Mouse (Mus musculus): Measurements from ENCODE around the gene Syne2.
A peak's percentile ranks its signal among the peaks of the same experiment; 100 is the strongest.

Syne2 gene

DNA sequence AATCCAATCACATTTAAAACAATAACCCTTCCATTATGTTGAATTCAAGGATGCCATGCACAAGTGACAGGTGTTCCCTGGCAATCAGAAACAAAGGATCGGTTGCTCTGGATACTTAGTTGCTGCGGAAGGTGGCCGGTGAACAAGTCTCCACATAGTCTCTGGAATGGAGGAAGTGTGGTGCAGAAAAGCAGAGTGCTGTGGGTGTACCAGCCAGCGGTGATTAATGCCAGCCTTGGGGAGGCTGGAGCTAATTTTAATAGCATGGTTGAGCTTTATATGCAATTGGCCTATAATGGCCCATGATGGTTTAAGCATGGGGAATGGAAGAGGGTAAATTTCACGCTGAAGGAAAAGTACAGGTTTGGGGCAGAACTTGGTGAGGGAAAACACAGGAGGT is 11.7 kb downstream of the Syne2 start:
- no peak for DNase-seq (ENCODE audit: low spot score)

DNA sequence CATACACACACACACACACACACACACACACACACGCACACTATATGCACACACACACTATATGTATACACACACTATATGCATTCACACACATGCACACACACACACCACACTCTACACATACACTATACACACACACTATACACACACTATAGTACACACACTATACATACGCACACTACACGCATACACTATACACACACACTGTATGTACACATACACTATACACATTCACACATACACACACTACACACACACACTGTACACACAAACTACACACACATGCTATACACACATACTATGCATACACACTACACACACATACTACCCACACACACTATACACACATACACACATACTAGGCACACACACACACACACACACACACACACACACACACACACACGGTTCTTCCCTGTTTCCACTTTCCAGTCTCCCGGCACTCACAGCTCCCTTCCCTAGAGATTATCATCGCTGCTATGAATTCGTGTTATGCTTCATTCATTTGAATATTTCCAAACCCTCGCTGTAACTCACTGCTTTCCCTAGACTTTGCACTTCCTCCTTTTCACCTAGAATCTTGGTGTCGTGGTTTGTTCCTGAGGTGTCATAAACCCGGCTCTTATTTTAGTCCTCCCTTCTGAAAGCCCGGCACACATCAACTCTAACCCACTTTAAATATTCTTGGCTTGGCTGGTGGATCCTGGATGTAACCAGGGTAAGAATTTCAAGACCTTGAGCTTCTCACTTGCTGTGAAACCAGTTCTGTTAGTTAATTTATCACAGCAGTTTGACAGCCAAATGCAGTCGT is 15.4 kb downstream of the Syne2 start:
- DNase-seq (ENCODE audit: low spot score), result no peak

DNA sequence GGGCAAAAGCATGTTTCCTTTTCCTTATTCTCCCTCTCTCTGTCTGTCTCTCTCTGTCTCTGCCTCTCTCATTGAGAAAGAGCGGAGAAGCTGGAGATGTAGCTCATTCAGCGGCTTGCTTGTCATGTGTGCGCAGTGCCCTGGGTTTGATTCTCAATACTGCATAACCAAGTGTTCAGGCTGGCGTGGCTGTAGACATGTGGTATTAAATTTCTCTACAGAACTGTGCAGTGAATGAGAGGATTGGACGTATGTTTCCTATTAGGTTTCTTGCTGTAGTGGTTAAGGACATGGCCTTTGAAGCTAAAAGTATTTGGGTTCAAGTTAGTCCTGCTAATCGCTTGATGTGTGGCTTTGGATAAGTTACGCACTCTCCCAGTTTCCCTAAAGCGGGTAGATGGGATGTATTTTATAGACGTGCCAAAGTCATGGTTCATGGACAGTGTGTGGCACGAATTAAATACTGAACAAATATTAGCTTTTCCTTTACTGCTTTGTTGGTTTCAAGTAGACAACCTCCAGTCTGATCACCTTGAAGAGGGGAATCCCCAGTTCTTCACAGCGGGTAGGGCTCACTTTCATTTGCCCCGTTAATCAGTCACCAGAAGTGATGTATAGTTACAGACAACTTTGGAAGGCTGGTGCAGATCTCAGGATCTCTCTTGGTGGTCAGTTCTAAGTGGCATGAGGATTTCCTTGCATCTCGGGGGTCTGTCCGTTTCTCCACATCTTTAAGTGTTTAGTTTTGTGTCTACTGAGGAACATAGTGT is 16.2 kb downstream of the Syne2 start:
- DNase-seq (ENCODE audit: low spot score), result no peak

DNA sequence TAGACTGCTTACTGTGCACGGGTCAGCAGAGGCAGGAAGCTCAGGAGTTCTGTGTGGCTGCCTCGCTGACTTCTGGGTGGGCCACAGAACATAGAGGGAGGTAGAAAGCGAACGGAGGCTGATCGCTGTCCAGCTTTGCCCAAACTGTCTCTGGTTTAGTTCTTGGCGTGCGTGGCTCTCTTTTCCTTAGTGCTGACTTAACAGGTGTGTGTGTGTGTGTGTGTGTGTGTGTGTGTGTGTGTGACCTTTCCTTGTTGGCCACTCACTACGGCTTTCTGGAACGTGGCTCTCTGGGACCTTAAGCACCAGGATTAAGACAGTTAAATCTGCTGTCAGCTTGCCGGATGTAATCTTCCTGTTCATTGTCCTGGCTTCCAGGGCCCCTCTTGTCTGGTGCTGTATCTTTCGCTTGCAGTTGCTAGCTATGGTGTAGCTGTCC is 18.6 kb downstream of the Syne2 start:
- no peak for DNase-seq (ENCODE audit: low spot score)

DNA sequence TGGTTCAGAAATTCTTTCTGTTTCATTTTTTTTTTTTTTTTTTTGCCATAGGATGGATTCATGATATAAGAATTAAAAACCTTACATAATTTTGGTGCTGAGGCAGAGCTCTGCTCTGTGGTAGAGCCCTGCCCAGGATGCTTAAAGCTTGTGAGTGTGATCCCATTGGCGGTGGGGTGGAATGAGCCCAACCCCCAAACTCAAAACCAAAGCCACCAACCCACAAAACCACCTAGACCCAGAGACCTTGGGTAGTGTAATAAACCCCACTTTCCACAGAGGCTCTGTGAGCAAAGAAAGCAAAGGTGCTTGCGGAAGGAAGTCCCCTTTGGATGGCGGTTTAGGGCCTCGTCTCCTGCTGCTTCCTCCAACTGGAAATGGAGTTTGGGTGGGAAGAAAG is 19.5 kb downstream of the Syne2 start:
- DNase-seq (ENCODE audit: low spot score), result no peak

DNA sequence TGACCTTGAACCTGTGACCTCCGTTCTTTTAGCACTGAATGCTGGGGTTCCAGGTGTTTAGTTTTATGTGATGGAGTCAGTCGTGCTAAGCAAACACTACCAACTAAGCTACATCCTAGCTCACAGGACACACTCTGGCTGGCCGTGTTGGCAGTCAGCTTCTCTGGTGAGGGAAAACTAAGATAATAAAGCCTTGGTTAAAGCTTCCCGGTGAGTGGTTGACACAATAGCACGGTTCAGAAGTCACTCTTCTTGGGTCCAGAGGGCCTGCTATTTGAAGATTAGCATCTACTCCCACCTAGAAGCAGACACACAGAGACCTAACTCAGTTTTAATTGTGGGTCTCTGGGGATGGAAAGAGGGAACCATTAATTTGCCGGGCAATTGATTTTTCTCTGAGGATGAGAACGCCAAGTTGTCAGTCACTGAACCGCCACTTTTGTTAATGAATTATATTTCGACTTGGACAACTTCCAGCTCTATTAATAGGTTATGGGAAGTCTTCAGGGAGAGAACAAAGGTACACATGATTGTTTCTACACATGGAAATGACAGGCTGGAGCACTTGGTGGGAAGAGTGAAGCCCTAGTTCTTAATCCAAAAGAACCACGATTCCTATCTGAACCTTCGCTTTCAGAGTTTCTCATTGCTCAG is 21.3 kb downstream of the Syne2 start:
- DNase-seq (ENCODE audit: low spot score), result no peak

DNA sequence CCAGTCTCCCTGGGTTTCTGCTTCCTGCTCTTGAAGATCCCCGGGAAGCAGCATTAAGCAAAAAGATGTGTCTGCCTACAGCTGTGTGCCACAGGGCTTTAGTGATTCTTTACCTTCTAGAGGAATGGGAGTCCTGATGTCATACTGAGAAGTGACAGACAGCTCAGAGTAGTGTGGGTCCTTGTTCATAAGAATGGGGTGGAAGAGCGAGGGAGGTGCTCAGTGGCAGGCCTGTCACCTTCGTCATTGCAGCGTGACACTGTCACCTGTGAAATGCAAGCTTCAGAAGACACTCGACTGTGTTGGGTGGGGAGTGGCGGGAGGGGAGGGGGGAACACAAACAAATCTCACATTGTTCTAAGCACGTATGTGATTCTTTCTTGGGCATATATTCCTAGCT is 23.2 kb downstream of the Syne2 start:
- no peak for DNase-seq (ENCODE audit: low spot score)

DNA sequence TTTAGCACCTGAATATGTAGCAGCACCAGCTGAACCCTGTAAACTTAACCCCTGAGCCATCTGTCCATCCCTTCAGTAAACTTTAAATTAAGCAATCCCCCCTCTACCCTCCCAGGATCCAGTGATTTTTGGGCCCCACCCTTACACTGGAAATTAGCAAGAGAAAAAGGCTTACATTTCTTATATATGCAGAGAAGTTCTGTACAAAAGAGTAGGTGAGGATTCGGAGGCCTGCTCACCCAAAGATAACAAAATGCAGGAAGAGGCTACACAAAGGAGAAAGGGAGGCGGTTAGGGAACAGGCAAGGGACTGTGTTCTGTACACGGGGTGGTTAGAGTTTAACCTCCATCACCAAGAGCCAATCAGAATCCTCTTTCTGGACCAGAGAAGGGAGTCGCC is 26.4 kb downstream of the Syne2 start:
- no peak for DNase-seq (ENCODE audit: low spot score)

DNA sequence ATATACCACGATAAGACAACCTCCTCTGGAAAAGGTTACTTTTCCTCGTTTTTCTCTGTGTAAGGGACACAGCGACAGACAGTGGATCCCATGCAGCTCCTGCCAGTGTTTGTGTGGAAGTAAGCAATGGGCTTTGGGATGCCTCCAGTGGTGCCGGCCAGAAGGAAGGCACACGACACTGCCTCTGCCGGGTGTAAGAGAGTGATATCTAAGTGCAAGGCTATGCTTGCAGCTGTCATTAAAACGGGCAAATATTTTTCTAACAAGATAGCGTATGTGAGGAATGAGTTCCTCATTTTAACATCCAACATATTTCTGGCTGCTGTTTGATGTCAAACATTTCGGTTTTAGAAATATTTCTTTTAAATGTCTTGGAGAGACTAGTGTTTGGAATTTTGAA is 27.1 kb downstream of the Syne2 start:
- DNase-seq (ENCODE audit: low spot score), result no peak

DNA sequence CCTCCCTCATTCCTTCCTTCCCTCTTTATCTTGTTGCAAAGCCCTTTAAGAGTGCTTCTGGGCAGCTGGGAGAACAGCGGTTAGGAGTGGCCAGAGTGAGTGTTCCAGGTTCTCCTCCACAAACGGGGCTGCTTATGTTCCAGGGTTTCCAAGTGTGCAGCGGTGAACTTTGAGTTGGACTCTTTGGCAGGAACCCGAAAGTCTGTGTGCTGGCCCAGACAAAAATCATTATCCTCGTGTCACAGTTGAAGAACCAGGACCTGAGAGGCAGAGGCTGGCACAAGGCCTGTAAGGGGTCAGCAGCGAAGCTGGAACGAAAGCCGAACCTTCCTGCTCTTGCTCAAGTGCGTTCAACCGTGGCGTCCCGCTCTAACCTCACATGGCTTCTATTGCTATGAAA is 28.6 kb downstream of the Syne2 start:
- peak; percentile 46 for DNase-seq (ENCODE audit: low spot score)

DNA sequence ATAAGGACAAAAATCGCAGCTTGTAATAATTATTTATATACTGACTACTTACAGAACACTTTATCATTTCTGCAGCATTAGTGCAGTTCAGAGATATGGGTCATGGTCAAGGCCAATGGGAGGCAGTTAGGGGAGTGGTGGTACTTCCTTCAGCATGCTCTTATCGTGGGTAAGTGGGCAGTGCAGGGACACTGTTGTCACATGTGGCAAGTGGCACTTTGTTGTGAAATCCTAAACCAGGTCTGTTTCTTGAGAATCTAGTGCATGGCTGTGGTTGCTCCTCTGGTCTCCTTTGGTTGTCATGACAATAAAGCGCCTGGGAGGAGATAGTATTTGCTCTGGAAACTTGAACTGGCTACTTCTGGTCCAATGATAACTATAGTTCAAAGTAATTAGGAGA is 32.3 kb downstream of the Syne2 start:
- DNase-seq (ENCODE audit: low spot score), result peak; percentile 39

DNA sequence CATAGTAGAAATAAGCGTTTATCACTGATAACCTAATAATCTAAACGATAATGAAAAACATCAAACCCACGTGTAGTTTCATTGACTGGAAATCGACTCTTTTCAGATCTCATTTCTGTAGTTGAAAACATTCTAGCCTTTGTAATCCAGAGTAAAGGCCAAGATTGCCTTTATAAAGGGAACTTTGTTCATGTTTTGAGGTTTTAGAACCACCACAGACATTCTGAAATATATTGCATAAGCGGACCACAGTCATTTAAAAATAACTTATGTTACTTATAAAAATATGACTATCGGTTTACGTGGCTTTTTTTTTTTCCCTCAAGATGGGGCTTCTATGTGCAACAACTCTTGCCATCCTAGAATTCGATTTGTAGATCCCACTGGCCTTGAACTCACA is 33.5 kb downstream of the Syne2 start:
- no peak for DNase-seq (ENCODE audit: low spot score)

DNA sequence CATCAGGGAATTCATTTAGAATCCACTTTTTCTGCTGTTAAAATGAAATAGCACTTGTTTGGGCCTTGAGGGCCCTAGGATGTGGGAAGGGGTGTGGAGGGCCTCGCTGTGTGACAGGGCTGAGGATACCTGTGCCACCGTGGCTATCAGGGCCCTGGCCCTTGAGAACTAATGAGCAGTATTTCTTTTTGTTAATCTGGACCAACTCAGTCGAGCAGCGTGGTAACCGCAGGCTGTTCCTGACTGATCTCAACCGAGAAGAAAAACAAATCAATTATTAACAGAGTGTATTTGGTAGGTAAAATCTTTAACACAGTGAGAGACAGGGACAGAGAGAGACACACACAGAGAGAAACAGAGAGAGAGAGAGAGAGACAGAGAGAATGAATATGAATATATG is 34.5 kb downstream of the Syne2 start:
- no peak for DNase-seq (ENCODE audit: low spot score)

DNA sequence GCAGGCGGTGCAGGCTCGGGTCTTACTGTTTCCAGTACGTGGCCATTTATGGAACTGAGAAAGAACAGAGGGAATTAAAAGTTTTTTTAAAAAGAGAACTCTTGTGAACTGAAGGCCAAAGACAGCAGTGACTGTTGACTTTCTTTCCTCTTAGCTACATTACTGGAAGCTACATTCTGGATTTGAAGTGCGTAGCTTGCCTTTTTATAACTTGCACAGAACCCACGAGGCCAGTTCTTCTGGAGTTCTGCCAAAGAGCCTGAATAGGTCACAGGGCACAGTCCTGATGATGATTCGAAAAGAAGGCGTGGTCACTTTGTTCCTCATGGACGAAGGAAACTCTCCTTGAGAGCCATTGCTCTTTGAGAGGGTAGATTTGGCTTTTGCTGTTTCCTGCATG is 35.6 kb downstream of the Syne2 start:
- peak; percentile 78 for DNase-seq (ENCODE audit: low spot score)

DNA sequence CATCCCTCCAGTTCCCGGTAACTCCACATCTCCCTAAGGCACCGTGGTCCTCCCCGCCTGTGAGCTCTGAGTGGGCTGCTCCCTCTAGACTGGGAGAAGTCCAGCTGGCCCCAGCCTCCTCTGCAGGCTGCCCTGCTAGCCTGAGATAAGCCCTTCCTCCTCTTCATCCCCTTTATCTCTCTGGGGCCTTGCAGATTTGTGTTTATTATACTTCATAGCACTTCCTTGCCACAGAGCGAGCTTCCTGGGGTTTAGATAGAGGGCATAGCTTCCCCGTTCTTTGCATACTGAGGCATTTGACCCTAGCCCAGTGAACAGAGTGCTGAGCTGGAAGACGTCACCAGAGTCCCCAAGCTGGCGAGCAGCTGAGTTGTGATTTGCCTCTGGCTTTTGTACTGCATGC is 37.1 kb downstream of the Syne2 start:
- DNase-seq (ENCODE audit: low spot score), result peak; percentile 29

DNA sequence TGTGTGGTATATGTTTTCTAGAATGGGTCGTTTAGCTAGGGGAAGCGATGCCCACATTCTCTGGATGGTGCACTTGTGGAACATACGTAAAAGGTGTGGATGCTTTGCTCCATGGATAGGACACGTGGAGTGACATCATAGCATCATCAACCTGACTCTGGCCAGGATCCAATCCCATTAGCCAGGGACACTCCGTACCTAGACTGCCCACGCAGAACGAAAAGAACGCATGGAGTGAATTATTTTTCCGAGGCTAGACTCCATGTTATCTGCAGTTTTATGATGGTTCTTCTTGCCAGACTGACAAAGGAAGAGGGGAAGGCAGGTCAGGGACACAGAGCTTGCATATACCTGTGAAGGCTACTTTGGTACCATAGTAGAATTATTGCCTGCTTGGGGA is 37.7 kb downstream of the Syne2 start:
- no peak for DNase-seq (ENCODE audit: low spot score)

DNA sequence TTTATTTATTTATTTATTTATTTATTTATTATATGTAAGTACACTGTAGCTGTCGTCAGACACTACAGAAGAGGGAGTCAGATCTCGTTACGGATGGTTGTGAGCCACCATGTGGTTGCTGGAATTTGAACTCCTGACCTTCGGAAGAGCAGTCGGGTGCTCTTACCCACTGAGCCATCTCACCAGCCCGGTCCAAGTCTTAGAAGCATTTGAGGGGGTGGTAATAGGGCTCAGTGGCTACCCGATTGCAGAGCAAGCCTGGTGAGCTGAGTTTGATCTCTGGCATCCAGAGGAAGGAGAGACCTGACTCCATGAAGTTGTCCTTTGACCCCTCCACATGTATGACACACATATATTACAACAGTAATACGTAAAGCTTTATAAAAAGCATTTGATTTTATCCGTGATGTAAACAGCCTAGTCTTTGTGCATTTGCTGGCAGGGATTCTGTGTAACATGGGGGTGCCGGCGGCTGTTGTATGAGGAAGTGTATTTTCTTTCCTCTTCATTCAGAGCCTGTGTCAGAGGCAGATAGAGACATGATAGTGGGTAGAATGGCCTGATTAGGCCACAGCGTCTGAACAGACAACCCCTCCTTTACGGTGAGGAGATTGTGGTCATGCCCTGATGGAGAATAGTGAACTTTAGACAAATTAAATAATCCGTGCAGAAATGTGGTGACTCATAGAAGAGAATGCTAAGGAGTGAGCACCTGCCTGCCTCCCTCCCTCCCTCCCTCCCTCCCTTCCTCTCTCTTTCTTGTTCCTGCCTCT is 38.3 kb downstream of the Syne2 start:
- no peak for DNase-seq (ENCODE audit: low spot score)

DNA sequence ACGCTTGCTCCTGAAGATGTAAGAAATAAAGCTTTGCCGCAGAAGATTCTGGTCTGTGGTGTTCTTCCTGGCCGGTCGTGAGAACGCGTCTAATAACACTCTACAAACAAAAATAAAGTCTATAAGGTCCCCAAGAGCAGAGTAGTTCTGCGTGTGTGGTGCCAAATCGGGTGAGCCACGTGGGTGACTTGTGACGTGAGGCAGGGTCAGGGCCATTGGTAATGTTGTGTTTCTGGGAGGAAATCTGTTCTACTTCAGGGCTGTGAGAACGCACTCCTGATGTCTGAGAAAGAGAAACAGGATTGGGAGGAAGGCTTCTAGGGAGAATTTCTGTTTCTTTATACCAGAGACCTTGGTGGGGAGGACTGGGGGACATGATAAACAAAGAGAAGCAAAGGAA is 42.0 kb downstream of the Syne2 start:
- no peak for DNase-seq (ENCODE audit: low spot score)

DNA sequence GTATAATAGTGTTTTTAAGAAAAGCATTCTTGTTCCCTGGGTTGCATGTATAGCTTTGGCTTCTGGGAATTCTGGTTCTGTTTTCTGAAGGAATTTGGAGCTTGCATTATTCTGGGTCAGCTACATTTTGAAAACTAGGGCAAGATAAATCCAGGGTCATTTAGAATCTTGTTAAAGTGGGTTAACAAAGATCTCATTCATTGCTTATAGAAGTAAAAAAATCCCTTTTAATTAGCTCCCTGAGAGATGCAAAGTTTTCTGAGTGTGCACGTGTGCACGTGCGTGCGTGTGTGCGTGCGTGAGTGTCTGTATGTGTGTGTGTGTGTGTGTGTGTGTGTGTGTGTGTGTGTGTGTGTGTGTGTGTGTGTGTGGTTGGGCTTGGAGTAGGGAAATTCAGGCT is 42.9 kb downstream of the Syne2 start:
- DNase-seq (ENCODE audit: low spot score), result no peak

DNA sequence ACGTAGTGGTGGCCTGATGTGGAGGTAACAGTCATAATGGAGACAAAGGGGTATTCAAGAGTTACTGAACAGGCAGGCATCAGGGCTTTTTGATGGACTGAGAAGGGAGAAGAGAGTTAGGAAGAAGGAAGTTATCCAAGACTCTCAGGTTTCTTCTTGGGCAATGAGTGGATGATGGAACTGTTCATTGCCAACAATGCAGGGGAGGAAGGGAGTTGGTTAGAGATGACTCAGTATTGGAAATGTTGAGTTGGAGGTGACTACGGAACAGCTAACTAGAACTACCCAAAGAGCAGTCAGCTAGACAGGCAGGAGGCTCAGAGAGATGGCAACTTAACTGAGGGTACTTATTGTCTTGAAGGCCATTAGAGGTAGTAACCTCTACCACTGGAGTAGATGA is 47.2 kb downstream of the Syne2 start:
- DNase-seq (ENCODE audit: low spot score), result no peak

DNA sequence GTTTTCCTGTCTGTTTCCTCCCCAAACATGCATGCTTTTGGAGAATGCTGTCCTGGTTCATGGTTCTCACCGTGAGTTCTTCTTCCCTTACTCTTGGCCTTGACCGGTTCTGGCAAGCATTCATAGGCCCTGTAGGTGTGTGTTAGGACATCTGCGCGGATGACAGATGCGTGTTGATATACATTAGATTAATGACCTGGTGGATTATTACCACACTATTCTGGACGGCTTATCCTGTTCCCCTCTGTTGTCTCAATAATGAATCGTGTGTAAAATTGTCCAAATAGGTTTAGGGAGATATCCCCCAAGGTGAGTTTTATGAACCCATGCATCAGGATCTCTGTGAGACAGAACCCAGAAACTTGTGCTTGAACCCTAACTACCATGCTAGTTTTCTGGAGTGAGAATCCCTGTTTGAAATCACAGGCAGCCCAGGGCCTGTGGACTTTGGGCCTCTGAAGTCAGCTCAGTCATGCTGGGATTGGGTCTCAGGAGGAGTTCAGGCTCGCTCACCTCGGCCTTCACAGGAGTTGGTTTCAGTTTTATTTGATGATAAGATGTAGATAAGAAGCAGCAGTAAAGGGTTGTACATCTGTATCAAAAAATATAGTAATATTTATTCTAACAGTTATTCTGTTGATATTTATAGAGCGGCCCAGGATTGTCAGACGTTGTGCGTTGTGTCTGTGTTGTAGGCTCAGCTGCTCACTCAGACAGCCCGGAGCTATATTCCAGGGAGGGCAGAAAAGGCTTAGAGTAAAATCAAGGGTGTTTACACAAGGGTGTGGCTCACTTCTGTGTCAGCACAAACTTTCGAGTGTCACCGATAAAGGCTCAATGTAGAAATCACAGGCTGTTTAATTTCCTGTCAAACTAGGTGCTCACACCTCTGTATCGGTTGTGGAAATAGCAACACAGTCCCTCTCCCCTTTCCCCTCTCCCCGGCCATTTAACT is 48.8 kb downstream of the Syne2 start:
- peak; percentile 27 for DNase-seq (ENCODE audit: low spot score)
